Mouse (Mus musculus): ENCODE measurements around the gene Prune2.
A peak's percentile ranks its signal among the peaks of the same experiment; 100 is the strongest.

Gene Prune2

DNA sequence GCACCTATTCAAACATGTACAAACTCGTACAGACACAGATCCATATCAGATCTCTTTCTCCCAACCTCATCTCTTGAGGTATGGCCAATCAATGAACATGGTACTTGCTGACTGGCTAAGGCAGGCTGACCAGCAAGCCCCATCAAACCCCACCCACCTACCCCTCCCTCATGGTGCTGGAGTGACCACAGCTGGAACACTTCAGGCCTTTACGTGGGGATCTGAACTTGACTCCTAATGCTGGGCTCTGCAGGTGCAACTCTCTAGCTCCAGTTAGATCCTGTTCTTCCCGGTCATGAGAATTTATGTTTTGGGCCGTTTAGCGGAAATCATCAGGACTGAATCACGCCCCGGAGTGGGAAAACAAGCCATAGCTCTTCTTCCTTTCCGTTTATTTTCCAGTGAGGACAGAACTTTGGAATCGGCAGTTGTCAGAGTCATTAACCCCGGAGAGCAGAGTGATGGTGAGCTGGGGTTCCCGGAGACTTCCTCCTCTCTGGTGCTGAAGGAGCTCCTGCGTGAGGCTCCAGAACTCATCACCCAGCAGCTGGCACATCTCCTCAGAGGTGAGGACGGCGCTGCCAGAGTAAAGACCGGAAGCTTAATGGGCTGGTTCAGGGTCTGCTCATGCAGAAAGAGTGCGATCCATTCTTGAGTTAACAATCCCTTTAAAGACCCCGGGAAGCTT lies 50.4 kb downstream of the Prune2 start:
- no peak for DNase-seq

DNA sequence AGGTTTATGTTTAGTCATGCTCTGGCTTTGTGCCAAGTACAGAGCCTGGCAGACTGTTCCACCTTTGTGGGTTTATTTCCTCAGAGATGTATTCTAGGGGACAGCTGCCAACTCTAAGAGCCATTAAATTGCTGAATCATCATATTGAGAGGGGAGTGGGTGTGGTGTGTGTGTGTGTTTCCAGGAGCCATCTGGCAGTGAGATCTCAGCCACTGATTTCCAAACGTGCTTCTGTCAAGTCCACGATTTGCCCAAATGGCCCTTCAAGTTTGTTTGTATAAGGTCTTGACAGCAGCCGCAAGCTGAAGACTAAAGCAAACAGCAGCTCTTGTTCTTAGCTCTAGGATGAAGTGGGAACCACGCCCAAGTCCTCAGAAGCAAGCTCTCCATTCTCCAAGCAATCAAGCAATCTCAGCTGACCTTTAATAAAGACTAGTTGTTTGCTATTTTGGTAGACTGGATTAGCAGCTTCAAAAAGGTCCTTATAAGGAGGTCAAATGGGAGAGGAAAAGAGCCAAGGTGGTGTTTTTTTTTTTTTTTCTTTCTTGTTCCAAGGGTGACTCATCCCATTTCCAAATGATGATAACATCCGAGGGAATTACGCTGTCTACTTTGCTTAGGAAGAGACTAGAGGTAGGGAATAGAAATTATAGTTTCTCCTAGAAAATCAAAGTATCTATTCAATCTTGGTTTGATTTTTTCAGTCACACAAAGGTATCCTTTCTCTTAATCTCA lies 55.5 kb downstream of the Prune2 start:
- DNase-seq = peak; percentile 11

- no peak for DNase-seq
Measured at GRCm38 (mm10) chr19:17013085-17013484, 57.2 kb downstream of the Prune2 start.

DNA sequence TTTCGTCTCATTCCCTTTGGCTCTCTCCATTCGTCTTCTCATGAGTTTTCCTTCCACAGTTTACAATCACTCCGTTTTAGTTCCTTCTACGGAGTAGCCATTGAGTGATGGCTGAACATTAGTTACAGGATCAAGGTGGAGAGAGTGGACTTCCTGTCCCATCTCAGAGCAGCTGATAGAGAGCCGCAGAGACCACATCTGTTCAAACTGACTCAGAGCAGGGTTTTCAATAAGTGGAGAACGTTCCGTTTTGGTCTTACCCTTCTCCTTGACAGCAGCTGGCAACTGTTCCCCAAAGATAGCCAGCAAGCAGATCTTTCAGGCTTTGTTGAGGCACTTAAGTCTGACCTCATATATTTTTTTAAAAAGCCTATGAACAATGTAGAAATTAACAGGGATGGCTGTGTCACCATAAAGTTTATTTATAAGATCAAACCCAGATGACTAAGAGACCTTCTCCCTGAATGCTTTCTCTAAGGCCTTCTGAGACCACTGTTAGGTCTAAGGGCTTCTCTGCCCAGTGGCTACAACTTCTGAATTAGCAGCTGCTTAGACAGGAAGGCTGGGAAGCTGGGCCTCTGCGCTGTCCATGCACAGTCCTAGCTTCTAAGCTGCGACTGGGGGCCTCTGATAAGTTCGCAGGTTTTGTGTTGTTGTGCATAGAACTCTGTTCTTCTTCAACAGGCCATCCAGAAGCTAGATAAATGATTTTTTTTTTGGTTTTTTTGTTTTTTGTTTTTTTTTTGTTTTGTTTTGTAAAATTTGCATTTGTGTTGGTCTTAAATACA lies 58.6 kb downstream of the Prune2 start:
- DNase-seq = no peak

- DNase-seq = no peak
Measured at GRCm38 (mm10) chr19:17024748-17025147, 68.8 kb downstream of the Prune2 start.

DNA sequence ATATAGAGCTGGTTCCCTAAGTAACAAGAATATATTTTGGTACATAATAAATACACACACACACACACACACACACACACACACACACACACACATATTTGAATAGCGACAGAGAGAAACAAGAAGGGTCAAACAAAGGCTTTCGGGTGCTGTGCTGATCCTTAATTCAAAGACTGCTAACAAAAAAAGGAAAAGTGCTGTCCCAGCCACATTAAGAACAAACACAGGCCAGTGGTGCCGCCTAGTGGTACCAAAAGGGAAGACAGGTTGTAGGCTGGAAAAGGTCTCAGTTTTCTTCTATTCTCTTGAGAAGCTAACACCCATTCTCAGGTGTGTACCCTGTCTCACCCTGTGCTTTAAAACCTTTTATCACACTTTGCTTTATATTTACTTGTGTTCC lies 74.4 kb downstream of the Prune2 start:
- peak; percentile 32 for DNase-seq

DNA sequence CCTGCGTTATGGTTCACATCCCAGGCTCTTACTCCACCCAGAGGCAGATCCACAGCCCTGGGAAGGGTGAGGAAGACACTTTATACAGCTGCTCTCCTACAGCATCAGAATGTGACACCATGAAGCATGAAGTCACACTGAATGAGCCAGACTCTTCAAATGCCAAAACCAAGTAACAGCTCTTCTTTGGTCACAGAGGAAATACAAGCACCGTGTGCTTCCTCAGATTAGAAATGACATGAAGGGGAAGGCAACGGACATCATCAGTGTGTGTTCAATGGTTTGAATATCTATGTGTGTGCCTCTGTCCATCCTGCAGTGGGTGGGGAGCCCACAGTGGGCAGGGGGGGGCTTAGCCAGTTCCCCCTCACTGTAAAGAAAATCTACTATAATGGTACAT lies 76.4 kb downstream of the Prune2 start:
- no peak for DNase-seq

DNA sequence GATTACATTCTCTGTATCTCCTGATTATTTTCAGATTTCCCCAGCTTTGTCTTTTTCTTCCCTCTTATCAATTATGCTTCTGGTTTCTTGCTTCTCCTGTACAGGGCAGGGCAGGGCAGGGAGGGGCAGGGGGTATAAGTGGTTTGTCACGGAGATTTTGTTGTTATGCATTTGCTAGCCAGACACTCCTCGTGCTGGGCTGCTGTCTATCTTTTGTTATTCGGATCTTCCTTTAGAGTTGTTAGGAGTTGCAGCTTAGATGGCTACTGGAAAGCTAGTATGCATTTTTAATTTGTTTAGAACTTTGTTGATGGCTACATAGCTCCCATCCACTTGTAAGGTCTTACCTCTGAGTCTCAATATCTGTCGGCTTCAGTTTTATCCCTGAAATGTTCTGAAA lies 91.0 kb downstream of the Prune2 start:
- DNase-seq = no peak

DNA sequence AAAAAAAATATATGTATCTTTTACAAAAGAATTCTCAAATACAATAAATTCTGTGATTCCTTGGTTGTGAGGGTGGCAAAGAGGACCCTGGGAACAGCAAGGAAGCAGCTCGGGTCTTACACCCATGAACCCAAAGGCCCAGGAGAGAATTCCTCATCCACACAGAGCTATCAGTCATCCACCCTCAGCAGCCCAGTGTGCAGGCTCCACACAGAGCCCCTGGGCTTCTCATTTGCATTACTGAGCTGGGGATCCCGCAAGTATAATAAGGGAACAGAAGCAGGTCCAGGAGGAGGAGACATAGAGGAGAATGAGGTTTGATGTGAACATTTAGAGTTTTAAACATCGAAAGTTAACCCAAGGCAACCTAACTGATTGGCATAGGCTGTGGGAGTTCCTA lies 100.0 kb downstream of the Prune2 start:
- no peak for DNase-seq

- no peak for DNase-seq
Measured at GRCm38 (mm10) chr19:17060106-17060505, 104.2 kb downstream of the Prune2 start.

DNA sequence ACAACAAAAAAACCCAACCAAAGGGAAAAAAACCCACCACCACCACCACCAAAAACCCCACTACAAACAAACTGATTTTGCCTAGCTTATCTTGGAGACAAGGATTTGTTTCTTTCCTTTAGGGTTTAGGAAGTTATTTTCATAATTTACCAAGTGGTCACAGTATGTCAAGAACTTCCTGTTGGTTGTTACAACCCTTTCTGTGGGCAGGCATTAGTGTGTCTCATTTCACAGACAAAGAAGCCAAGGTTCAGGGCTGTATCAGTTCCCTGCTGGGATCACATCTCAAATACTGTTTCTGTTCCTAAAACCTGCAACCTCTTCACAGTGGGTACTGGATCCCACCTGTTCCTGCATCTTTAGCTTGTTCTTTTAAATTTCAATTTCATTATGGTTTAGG lies 108.5 kb downstream of the Prune2 start:
- DNase-seq = no peak

- no peak for DNase-seq
Measured at GRCm38 (mm10) chr19:17069067-17069466, 113.1 kb downstream of the Prune2 start.

GRCm38 (mm10) chr19:17071205-17071604 lies 115.3 kb downstream of the Prune2 start:
- DNase-seq = no peak

GRCm38 (mm10) chr19:17072245-17072644 lies 116.3 kb downstream of the Prune2 start:
- DNase-seq = no peak

DNA sequence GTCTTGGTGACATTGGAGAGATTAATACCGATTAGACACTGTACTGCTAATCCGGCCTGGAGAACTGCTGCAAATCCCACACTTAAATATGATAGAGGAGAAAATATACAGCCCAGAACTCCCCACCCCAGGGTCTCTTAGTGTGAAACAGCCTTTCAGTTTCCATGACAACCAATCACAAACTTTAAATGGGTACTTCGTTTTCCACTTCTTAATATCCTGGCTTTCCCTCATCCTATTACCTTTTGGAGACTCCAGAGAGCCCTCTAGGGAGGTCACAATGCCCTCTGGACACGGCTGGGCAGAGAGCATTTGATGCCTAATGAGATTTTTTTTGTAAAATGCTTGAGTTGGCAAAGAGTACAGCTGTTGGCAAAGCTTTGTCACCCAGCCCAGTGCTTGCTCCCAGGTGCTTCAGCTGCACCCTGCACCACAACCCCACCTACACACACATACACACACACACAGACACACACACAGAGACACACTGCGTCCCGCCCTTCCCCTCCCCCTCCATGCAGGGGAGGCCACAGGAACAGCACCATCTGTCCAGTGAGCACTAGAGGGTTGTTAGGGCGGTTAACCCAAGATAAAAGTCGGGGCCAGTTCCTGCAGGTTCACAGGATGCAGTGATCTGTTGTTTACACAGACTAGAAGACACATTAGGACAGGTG lies 122.9 kb downstream of the Prune2 start:
- DNase-seq = no peak

DNA sequence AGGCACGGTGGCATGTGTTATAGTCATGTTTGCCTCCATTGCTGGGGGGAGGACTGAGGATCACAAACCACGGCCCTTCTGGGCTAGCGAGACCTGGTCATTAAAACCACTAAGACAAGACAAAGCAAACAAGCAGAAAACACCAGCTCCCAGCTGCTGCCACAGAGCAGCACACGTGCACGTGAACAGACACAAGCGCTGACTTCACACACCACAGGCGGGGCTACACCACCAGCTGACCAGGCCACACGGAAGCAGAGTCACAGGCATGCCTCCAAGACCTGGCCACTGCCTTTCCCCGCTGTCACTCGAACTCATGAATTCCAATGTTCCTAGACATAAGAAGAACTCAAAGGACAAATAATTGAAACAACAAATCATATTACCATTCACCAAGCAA lies 125.5 kb downstream of the Prune2 start:
- no peak for DNase-seq

DNA sequence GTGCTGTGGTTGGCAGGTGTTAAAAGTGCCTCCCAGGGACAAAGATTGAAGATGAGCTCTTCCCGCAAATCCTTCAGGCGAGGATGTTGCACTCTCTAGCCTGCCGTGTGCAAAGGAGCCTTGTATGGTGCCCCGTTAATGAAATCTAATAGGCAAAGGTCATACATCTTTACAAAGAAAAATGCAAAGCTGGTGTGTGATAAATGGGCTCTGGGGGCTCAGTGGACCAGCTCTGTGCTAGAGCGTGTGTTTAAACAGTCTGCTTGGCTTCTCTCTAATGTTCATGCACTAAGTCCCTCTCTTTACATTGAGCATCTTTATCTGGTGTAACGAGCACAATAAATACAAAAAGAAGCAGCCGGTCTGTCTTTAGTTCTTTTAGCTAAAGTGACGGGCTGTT lies 138.1 kb downstream of the Prune2 start:
- DNase-seq = no peak

DNA sequence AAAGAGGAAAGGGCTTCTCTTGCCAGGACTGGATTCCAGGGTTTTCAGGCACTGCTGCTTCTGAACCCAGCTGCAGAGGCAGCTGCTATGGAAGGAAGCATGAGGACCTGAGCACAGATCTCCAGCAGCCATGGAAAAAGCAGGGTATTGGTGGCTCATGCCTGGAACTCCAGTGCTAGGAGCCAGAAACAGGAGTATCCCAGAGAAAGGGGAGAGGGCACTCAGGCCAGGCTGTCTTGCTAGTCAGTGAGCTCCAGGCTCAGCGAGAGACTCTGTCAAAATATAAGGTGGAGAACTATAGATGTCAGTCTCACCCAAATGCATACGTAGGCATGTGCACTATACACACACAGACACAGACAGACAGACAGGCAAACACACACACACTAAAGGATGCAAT lies 140.4 kb downstream of the Prune2 start:
- no peak for DNase-seq

GRCm38 (mm10) chr19:17097210-17097609 lies 141.3 kb downstream of the Prune2 start:
- no peak for DNase-seq

DNA sequence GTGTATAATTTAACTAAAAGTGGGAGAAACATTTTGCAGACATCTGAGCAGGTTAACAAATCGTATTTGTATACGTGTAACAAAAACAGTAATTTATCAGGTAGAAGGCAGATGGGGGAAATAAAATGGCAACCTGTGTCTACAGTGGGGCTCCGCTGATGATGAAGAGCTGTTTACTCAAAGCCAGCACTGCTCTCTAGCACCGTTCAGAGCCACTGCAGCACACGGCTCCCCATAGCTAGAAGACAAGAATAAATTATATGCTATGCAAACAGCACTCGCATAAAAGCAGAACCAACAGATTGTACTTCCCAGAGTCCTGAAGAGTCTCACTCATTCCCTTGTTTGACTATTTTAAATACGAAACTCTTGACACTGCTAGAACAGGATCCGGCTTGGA lies 152.9 kb downstream of the Prune2 start:
- DNase-seq = no peak

- peak; percentile 43 for DNase-seq
Measured at GRCm38 (mm10) chr19:17124034-17124735, 168.3 kb downstream of the Prune2 start.

GRCm38 (mm10) chr19:17125380-17125779 lies 169.5 kb downstream of the Prune2 start:
- DNase-seq = no peak

GRCm38 (mm10) chr19:17130544-17130943 lies 174.6 kb downstream of the Prune2 start:
- no peak for DNase-seq

Data from right cerebral cortex, postnatal 25 days (tissue).